Mouse (Mus musculus): ENCODE measurements around the gene Scn4b.

The Scn4b gene

GRCm38 (mm10) chr9:45138191-45139032 is at the start of gene Scn4b:
TSS of gene Scn4b (plus strand) at chr9:45138395.
- DNase-seq (ENCODE audit: low spot score in 2 of 2) = peak in 1 of 2 experiments; percentile 40

- no peak for DNase-seq (ENCODE audit: low spot score in 2 of 2)
Measured at GRCm38 (mm10) chr9:45090811-45091210, 47.4 kb upstream of the Scn4b start.

GRCm38 (mm10) chr9:45092641-45093040 is 45.6 kb upstream of the Scn4b start:
- DNase-seq (ENCODE audit: low spot score in 2 of 2) = no peak

GRCm38 (mm10) chr9:45095149-45095937 is 42.9 kb upstream of the Scn4b start:
- DNase-seq (ENCODE audit: low spot score in 2 of 2) = no peak

- DNase-seq (ENCODE audit: low spot score in 2 of 2) = no peak
Measured at GRCm38 (mm10) chr9:45097877-45098276, 40.3 kb upstream of the Scn4b start.

GRCm38 (mm10) chr9:45098426-45098825 is 39.8 kb upstream of the Scn4b start:
- no peak for DNase-seq (ENCODE audit: low spot score in 2 of 2)

GRCm38 (mm10) chr9:45102528-45102927 is 35.7 kb upstream of the Scn4b start:
- no peak for DNase-seq (ENCODE audit: low spot score in 2 of 2)

- no peak for DNase-seq (ENCODE audit: low spot score in 2 of 2)
Measured at GRCm38 (mm10) chr9:45103211-45103979, 34.8 kb upstream of the Scn4b start.

- no peak for DNase-seq (ENCODE audit: low spot score in 2 of 2)
Measured at GRCm38 (mm10) chr9:45105596-45106374, 32.4 kb upstream of the Scn4b start.

- peak; percentile 80 for DNase-seq (ENCODE audit: low spot score in 2 of 2)
Measured at GRCm38 (mm10) chr9:45115706-45116105, 22.5 kb upstream of the Scn4b start.

GRCm38 (mm10) chr9:45116819-45117218 is 21.4 kb upstream of the Scn4b start:
- DNase-seq (ENCODE audit: low spot score in 2 of 2) = no peak

GRCm38 (mm10) chr9:45117741-45118431 is 20.3 kb upstream of the Scn4b start, which contains the start of gene Scn2b:
TSS of gene Scn2b (plus strand) at chr9:45117782.
- DNase-seq (ENCODE audit: low spot score in 2 of 2) = peak in 1 of 2 experiments; percentile 36

GRCm38 (mm10) chr9:45118552-45118951 is 19.6 kb upstream of the Scn4b start:
- no peak for DNase-seq (ENCODE audit: low spot score in 2 of 2)

GRCm38 (mm10) chr9:45119316-45119953 is 18.8 kb upstream of the Scn4b start:
- DNase-seq (ENCODE audit: low spot score in 2 of 2) = no peak

- DNase-seq (ENCODE audit: low spot score in 2 of 2) = no peak
Measured at GRCm38 (mm10) chr9:45119954-45120530, 18.2 kb upstream of the Scn4b start.

GRCm38 (mm10) chr9:45120567-45120966 is 17.6 kb upstream of the Scn4b start:
- no peak for DNase-seq (ENCODE audit: low spot score in 2 of 2)

GRCm38 (mm10) chr9:45121001-45121400 is 17.2 kb upstream of the Scn4b start:
- peak in 1 of 2 experiments; percentile 29 for DNase-seq (ENCODE audit: low spot score in 2 of 2)

GRCm38 (mm10) chr9:45121769-45122168 is 16.4 kb upstream of the Scn4b start:
- DNase-seq (ENCODE audit: low spot score in 2 of 2) = peak; percentile 81 to 84

- peak; percentile 87 to 89 for DNase-seq (ENCODE audit: low spot score in 2 of 2)
Measured at GRCm38 (mm10) chr9:45122209-45122761, 15.9 kb upstream of the Scn4b start.
